Mouse (Mus musculus) ovary, adult 2 months (tissue): ENCODE results near the gene Extl2. TPM values are rescaled to one million over a fixed set of nuclear protein-coding genes. Genes with fewer than 3 reads are reported as not detected.

Experiments used
- polyA plus RNA-seq: library from polyadenylated mRNA; depleted of rRNA; stranded (reverse); fragments of >200 nt; gene quantifications from 2 replicates; pipeline ENCODE4 v1.2.3, GENCODE M21; 2012; rRNA removed

Gene Extl2
- 9.7 and 14.2 TPM in 2 replicates for polyA plus RNA-seq

GRCm38 (mm10) chr3:116006978-116007940 is at the start of gene Extl2, which contains the start of gene Slc30a7:
Gene Extl2, plus strand, starts transcription at chr3:116007462.
Gene Slc30a7, minus strand, starts transcription at chr3:116007406.

Other genes with a start within 250 kb of the Extl2 start
- gene Dph5, start 119.6 kb upstream of the Extl2 start, polyA plus RNA-seq, result 3.1 and 3.5 TPM in 2 replicates
- gene Slc30a7, start 56 bp upstream of the Extl2 start, polyA plus RNA-seq, result 10.9 TPM in 2 replicates
- gene Vcam1, start 122.2 kb downstream of the Extl2 start, polyA plus RNA-seq, result 2.6 and 3.5 TPM in 2 replicates
- 3.1 and 5.4 TPM in 2 replicates for gene Gpr88, start 246.0 kb downstream of the Extl2 start, polyA plus RNA-seq